Mouse (Mus musculus): ENCODE data around the gene Epop.

Gene Epop

DNA sequence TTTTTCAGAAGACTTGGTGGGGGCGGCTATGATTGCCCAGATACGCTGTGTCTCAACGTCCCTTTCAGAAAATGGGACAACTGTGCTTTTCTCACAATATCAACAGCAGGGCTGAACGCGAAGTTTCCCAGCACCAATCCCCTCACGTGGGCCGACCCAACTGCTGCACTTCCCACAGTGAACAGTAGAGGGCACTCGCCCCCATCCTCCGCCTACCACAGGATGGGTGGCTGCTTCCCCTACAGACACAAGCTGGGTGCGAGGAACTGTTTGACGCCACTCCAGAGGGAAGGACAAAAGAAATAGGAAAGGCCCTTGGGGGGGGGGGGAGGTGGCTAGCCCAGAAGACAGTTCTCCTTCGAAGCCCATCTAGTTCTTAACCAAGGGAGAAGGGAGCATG is 2.4 kb upstream of the Epop start:
- 0 out of 2 replicates have a peak, but pooled peaks have one; percentile 47 for ATAC-seq (ENCODE audit: insufficient number of reproducible peaks, low FRiP score, low TSS enrichment)

DNA sequence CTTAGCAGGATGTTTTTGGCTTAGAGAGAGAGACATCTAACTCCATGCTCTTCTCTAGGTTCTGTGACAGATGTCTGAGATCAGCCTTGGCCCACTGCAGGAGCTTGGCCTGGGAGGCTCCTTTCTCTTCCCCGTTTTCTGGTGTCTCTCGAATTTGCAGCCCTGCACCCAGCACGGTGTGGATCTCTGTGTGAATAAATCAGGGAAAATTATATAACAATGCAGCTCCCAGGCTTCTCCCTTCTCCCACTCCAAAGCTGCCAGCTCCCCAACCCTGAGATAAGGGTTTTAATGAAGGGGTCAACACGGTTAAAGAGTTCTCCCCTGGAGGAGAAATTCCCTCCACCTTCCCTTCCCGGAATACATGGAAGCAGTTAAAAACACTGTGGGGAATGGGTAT is 2.0 kb upstream of the Epop start:
- ATAC-seq (ENCODE audit: insufficient number of reproducible peaks, low FRiP score, low TSS enrichment) = no peak

DNA sequence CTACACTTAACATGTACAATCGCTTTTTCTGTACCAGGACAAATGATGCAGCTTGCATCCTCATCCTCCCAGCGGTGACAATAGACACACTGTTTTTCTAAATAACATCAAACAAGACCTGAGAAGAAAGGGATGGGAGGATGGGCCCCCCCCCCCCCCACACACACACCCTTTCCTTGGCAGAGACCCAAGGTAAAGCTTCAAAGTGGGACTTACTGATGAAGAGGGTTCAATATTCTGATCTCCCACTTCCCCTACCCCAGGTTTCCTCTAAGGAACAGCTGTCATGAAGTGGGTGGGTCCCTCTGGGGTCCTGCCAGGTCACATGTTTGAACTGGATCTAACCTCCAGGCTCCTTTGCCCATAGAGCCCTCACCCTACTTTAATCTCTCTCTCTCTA is 1.5 kb upstream of the Epop start:
- no peak for ATAC-seq (ENCODE audit: insufficient number of reproducible peaks, low FRiP score, low TSS enrichment)

DNA sequence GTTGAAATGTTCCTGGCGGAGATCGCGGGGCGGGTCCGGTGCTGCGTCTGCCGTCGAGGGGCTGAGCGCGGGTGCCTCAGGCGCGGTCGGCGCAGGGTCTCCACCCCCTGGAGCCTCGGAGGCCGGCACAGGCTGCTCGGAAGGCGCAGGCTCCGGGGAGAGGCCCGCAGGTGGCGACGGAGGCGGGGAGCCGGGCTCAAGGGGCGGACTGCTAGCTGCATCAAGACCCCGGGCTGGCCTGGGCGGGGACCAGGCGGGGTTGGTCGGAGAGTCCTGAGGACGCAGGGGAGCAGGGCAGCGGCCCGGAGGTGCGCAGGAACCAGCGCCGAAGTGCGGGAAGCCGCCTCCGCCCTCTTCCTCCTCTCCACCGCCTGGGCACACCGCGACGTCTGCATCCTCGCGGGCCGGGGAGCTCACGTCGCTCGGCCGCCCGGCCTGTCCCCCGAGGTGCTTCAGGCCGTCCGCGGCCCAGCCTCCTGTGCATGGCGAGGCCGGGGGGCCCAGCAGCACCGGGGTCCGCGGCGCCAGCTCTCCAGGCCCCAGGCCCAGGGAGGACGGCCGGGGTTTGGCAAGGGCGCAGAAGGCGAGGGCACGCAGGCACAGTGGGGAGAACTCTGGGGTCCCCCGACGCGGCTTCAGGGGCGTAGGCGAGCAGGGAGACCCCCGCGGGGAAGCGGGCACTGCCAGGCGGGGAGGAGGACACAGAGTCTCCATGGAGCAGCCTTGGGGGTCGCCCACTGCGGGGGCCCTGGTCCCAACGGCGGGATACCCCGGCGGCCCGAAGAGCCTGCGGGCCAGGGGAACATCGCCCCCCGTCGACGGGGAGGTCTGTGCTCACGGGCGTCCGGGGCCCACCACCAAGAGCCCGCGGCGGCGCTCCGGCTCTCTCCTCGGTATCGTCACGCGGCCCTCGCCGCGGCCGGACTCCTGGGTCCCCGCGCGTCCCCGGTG is 659 bp downstream of the Epop start:
- ATAC-seq (ENCODE audit: insufficient number of reproducible peaks, low FRiP score, low TSS enrichment) = no peak

DNA sequence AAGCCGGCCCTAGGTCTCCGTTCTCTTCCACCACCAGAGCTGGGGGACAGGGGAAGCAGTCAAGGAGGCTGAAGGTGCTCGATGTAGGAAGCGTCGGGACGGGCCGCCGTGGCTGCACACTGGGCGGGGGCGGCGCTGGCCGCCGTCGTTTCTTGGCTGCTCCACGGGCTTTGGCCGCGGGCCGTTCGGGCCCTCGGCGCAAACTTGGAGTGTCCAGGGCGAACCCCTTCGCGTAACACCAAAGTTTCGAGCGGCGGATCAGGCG is 1.3 kb downstream of the Epop start:
- ATAC-seq (ENCODE audit: insufficient number of reproducible peaks, low FRiP score, low TSS enrichment) = no peak

DNA sequence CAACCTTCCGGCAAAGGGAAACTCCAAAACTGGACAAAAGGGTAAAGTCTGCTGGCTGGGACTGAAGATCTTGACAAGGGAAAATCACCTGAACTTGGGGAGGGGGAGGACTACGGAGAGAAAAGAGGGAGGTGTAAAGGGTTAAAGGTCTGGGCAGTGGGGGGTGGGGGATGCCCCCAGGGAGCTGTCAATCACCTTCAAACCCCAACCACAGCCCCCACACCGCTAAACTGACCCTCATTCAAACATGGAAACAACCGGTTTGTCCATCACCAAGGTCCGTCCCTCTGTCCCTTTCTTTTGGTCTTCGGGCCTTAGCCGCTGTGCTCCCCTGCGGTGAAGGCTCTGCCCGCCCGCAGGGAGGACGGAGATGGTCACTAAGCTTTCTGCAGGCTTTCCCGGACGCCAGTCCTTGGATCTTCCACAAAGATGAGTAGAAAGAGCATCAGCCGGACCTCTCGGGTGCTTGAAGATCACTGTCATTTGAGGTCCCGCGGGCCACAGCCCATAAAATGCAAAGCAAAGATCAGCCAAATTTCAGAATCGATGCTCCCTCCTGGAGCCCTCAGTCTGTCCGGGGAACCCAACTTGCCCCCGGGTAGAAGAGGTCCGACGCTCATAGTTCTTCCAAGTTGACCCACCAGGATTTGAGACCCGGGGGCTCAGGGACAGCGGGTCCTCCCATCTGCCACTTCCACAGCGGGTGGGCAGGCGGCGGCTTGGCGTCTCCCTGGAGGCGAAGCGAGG is 1.8 kb downstream of the Epop start:
- ATAC-seq (ENCODE audit: insufficient number of reproducible peaks, low FRiP score, low TSS enrichment) = no peak

DNA sequence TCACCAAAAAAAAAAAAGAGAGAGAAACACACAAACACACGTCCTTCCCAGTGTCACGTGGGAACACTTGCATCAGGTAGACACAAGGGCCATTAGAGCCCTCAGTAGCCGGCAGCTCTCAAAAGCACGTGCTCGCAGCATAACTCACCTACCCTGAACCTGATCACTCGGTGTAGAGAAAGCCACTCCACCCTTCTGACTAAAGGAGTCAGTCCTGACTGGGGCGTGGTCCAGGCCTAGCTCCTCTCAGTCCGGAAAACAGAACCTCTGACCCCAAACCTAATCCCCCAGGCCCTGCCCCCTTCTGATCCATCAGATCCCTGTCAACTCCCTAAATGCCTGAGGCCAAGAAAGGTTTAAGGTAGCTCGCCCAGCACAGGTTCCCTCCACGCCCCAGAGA is 2.7 kb downstream of the Epop start:
- no peak for ATAC-seq (ENCODE audit: insufficient number of reproducible peaks, low FRiP score, low TSS enrichment)

DNA sequence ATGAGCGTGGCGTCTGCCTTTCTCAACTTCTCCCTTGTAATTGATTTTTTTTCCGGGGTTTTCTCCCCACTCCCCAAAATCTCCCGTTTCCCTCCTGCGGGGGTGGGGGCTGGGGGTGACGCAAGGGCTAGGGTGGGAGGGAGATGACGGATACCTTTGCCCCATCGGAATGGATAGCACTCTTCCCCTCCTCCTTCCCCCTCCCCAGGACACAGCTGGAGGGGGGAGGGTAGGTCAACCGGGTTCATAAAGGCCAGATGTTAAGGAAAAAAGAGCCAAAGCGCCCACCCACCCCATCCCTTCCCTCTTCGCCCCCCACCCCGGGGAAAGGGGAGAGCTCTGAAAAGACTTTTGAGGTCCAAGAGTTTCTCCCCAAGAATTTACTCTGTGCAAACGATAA is 3.1 kb downstream of the Epop start:
- no peak for ATAC-seq (ENCODE audit: insufficient number of reproducible peaks, low FRiP score, low TSS enrichment)

DNA sequence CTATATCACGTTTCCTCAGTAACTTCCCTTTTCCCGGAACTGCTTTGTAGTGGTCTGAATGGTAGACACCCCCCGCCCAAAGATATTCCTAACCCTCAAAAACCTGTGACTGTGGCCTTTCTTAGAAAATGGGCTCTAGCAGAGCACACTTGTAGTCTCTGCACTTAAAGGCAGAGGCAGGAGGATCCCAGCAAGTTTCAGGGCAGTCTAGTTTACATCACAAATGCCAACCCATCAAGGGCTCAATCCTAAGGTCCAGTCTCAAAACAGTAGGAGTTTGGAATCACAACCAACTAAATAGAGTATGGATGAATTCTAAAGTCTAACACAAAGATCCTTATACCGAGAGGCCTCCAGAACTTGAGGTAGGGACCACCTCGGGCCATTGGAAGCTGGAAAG is 4.0 kb downstream of the Epop start:
- ATAC-seq (ENCODE audit: insufficient number of reproducible peaks, low FRiP score, low TSS enrichment) = no peak

DNA sequence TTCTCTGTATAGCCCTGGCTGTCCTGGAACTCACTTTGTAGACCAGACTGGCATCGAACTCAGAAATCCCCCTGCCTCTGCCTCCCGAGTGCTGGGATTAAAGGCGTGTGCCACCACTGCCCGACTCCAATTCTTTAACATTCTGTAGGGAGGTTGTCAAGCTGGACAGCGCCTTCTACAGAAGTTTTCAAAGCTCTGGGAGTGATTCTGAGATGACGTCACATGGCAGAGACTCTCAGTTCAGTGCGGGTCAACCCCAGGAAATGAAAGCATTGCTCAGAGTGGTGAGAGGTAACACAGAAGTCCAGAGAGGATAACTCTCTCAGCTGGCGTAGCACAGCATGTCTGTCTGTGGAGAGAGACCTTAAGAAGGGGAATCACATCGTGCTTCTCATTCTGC is 6.3 kb downstream of the Epop start:
- ATAC-seq (ENCODE audit: insufficient number of reproducible peaks, low FRiP score, low TSS enrichment) = no peak

DNA sequence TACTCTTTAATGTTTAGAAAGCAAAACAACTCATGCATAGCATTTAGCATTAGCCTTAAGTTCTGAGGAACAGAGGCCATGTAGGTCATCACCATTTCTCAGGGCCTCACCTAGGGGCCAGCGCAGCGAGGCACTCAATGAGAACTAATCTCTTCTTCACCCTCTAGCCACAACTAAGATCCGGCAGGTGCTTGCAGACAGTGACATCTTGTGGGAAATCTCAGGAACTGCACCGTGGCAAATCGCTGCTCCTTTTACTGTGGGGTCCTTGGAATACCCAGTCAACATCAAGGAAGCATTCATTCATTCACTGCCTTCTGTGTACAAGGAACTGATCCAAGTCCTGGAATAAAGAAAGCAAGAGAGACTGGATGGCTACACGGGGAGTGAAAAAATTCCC is 7.1 kb downstream of the Epop start:
- no peak; the same call in 1 of the 2 replicates for ATAC-seq (ENCODE audit: insufficient number of reproducible peaks, low FRiP score, low TSS enrichment)

DNA sequence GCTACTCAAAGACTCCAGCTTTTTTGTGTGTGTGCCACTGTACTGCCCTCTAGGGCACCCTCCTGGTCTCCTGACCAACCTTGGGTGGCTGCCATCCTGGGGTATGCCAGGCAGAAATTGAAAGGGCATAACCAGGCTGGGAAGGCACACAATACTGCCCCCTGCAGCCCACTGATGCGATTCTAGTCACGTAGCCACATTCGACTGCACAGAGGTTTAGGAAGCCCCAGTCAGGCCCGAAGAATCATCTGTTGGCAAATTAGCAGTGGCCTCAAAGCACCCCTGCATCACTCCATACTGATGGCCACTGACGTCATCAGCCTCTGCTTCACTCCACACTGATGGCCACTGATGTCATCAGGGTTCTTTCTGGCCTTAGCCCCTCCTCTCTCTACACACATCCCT is 10.1 kb downstream of the Epop start:
- ATAC-seq (ENCODE audit: insufficient number of reproducible peaks, low FRiP score, low TSS enrichment) = peak; percentile 15; the same call in 1 of the 2 replicates

DNA sequence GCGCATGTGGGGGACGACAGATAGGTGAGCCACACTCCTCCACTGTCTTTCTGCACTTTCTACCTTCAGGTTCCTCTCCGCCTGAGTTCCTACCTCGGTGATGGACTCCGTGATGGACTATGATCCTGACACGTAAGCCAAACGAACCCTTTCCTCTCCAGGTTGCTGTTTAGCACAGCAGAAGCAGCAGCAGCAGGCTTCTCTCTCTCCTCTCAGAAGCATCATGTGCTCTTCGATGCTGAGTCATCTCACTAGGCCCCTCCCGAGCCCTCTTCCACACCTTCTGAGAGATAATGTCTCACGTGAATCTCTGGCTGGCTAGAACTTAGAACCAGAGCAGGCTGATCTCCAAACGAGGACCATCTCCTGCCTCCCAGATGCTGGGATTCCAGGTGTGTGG is 11.1 kb downstream of the Epop start:
- ATAC-seq (ENCODE audit: insufficient number of reproducible peaks, low FRiP score, low TSS enrichment) = no peak

DNA sequence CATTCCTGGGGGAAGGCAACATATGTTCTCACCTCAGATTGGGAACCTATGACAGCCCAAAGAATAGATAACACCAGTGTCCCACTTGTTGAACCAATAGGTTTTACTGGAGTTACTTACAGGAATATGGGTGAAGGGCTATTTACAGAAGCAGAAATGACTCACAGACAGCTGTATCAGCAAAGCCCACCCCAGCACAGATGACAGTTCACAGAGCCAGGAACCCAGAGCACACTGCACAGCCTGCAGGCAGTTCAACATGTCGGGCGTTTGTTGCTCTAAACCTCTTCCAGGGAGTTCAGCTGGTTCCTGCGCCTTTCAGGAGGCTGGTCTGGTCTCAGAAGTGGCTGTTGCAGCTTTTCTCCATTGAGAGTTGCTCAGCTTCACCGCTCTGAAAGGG is 14.2 kb downstream of the Epop start:
- no peak for ATAC-seq (ENCODE audit: insufficient number of reproducible peaks, low FRiP score, low TSS enrichment)

DNA sequence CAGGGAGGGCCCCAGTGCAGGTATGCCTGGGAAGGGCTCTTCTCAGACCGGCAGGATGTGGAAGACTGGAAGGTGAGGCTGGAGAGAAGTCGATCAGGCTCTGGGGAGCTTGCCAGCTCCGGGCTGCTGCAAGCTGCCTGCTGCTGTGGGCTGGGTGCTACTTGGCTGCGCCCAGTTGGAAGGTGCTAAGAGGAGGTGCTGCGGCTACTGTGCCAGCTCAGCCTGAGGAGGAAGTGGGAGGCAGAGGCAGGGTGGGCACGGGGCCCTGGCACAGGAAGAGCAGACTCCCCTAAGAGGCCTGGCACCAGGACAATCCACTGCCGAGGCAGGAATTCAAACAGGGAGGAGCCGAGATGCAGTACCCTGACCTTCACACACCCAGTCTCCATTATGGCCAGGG is 18.4 kb downstream of the Epop start:
- no peak for ATAC-seq (ENCODE audit: insufficient number of reproducible peaks, low FRiP score, low TSS enrichment)

DNA sequence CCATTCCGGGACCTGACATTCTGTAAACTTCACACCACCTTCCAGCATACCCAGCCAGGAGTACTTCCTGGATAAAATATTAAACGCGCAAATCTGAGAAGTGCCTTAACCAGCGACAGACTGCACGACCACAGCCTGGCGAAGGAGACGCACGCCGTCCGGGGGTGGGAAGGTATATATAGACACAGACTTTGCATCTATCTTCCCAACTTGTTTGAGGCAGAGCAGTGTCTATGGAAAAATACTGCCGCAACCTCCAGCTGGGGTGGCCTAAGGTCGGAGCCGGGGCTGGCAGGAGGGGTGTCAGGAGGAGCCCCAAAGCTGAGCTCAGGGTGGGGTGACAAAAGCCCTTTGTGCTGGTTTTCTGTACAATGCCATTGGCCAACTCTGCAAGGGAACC is 19.8 kb downstream of the Epop start:
- ATAC-seq (ENCODE audit: insufficient number of reproducible peaks, low FRiP score, low TSS enrichment) = no peak

DNA sequence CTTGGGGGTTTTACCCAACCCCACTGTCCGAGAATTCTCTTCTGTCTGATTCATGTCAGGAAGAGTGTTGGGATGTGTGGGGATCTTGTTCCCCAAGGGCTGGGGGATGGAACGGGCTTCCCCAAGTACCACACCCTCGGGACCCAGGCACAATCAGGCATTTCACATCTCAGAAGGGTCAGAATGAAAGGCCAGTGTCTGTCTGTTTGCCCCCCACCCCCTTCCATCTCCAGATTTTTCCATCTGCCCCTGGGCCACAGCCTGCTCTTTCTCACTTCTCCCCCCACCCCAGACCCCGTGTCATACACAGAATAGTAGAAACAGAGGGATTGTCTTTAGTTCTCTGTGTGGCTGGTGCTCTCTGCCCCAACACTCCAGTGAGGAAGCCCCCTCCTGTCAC is 20.6 kb downstream of the Epop start:
- ATAC-seq (ENCODE audit: insufficient number of reproducible peaks, low FRiP score, low TSS enrichment) = no peak

DNA sequence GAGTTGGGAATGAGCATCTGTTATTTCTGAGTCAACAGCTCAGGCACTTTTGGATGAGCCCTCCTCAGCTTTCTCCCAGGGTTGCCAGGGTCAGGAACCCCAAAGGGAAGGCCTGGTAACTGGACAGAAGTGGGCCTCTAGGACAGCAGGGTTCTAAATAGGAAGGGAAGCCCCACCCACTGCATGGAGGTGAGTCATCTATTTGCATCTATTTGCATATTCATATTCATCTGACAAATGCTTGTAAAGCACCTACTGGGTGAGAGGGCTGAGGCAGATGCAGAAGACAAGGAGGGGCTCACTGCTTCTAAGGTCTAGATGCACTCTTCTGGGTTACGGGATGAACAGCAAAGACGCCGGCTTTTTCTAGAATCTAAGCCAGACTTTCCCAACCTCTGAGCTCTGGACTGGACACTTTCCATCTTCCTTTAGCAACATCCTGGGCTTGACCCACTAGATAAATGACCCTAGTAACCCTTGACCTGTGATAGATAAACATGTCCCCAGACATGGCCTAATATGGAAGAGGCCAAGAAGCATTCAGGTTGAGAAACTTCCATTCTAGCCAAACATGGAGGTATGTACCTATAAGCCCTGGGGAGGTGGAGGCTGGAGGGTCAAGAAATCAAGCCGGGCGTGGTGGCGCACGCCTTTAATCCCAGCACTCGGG is 22.3 kb downstream of the Epop start:
- no peak for ATAC-seq (ENCODE audit: insufficient number of reproducible peaks, low FRiP score, low TSS enrichment)

DNA sequence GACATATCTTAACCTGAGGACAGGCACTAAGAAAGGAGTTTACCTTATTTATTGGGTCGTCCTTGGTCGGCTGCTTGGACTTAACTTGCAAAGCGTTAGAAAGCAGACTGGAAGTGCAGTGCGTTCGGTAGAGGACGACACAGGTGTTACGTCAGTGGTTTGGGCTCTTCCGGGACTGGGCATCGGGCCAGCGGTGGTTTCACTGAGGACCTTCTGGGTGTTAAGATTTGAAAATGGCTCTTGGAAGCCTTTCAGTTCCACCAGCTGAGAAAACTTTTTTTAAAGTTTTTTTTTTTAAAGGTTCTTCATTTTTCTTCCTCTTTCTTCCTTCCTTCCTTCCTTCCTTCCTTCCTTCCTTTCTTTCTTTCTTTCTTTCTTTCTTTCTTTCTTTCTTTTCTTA is 25.6 kb downstream of the Epop start:
- ATAC-seq (ENCODE audit: insufficient number of reproducible peaks, low FRiP score, low TSS enrichment) = no peak

DNA sequence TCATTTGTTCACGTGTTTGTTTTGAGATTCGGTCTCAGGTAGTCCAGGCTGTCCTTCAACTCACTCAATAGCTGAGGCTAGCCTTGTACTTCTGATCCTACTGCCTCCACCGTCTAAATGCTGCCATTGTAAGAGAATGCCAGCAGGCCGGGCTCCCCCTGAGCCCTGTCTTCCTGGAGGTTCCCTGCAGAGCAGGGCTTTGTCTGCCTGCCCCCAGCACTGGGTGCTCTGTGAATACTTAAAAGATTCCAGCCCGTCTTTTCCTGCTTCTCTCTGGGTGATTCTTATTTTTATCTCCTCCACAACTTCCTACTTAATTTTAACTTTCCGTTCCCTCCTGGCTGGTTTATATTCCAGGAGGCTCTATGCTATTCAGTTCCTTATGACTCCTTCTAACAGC is 27.3 kb downstream of the Epop start:
- ATAC-seq (ENCODE audit: insufficient number of reproducible peaks, low FRiP score, low TSS enrichment) = no peak

DNA sequence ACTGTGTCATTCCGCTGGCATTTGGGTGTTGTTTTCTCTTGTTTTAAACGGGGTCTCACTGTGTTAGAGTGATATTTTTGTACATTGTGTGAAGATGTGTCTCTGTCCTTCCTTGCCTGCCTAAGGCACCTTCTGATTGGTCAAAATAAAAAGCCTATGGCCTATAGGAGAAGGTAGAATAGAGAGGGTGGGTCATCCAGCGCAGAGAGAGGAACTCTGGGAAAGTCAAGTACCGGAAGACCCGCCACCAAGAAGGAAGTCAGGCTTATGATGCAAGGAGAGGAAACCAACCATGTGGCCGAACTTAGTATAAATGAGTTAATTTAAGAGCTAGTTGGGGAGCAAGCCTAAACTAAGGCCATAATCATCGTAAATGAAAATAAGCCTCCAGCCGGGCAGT is 30.4 kb downstream of the Epop start:
- no peak for ATAC-seq (ENCODE audit: insufficient number of reproducible peaks, low FRiP score, low TSS enrichment)

Measured in cerebellum, adult (tissue).